Mouse (Mus musculus): ENCODE data around the gene Zscan5b.
"Not testable (repeated sequence)": the region's sequence is repeated elsewhere in the genome, so short reads cannot be mapped to it uniquely, and the experiment has no call there.

- TF ChIP-seq CTCF (IDR thresholded peaks at IDR 0.05; ENCODE audit: low read depth, low read length); POLR2A (IDR thresholded peaks at IDR 0.05; ENCODE audit: borderline replicate concordance, low read depth, low read length): not testable (repeated sequence)
These were observed 37.9 kb downstream of the Zscan5b start for GRCm38 (mm10) chr7:6260004-6260403.
